Mouse (Mus musculus): ENCODE measurements around the gene Tuba4a. TPM values are rescaled to one million over a fixed set of nuclear protein-coding genes. Genes with fewer than 3 reads are reported as not detected.

Gene Tuba4a
- polyA plus RNA-seq, 1 experiment, result 132 TPM

GRCm38 (mm10) chr1:75192452-75192851 lies 27.2 kb downstream of the Tuba4a start:
- TF ChIP-seq CTCF (IDR thresholded peaks at IDR 0.05; ENCODE audit: extremely low read depth, insufficient read depth, insufficient read length, insufficient replicate concordance), result no peak
- no peak; the same call in 1 of the 2 replicates for TF ChIP-seq POLR2A (IDR thresholded peaks at IDR 0.05; ENCODE audit: low read depth, low read length)
- H3K27ac ChIP-seq (ENCODE audit: insufficient read depth, low read length), result peak overlapping the region; percentile 81
- peak in 1 of 2 experiments; percentile 40 for DNase-seq (ENCODE audit: low read depth in 1 of 2, low spot score in 2 of 2)
- H3K36me3 ChIP-seq (ENCODE audit: control insufficient read depth, insufficient read depth, low read length), result peaks cover 9% of the 10 kb centered on the region
- under 1% methylated on average over 19 of the region's 19 CpGs for WGBS
- no peaks in the 10 kb centered on the region for H3K27me3 ChIP-seq (ENCODE audit: control insufficient read depth, insufficient read depth, low read length)
- peak overlapping the region; percentile 97 for H3K4me3 ChIP-seq (ENCODE audit: extremely low read depth, insufficient read depth, insufficient read length)
- peaks cover 6% of the 10 kb centered on the region for H3K4me1 ChIP-seq (ENCODE audit: control insufficient read depth, insufficient read depth, insufficient read length)

- no peaks in the 10 kb centered on the region for H3K27me3 ChIP-seq (ENCODE audit: control insufficient read depth, insufficient read depth, low read length)
- peaks cover 6% of the 10 kb centered on the region for H3K4me1 ChIP-seq (ENCODE audit: control insufficient read depth, insufficient read depth, insufficient read length)
- WGBS, result 1% methylated on average over 56 of the region's 56 CpGs
- no peak; the same call in none of the 2 replicates for TF ChIP-seq POLR2A (IDR thresholded peaks at IDR 0.05; ENCODE audit: low read depth, low read length)
- no peak for TF ChIP-seq CTCF (IDR thresholded peaks at IDR 0.05; ENCODE audit: extremely low read depth, insufficient read depth, insufficient read length, insufficient replicate concordance)
- peak; percentile 92 to 93 for DNase-seq (ENCODE audit: low read depth in 1 of 2, low spot score in 2 of 2)
- peaks cover 10% of the 10 kb centered on the region for H3K36me3 ChIP-seq (ENCODE audit: control insufficient read depth, insufficient read depth, low read length)
- peak within 1 kb of the TSS; percentile 81 for H3K27ac ChIP-seq (ENCODE audit: insufficient read depth, low read length)
- H3K4me3 ChIP-seq (ENCODE audit: extremely low read depth, insufficient read depth, insufficient read length), result peak within 1 kb of the TSS; percentile 97
Observed at GRCm38 (mm10) chr1:75191622-75192402, 27.9 kb downstream of the Tuba4a start, which contains the start of the genes Ankzf1 and Atg9a. Gene Ankzf1 (plus strand): TSS chr1:75192151. Gene Atg9a (minus strand): TSS chr1:75192196.

- TF ChIP-seq CTCF (IDR thresholded peaks at IDR 0.05; ENCODE audit: extremely low read depth, insufficient read depth, insufficient read length, insufficient replicate concordance), result no peak
- no peak for TF ChIP-seq POLR2A (IDR thresholded peaks at IDR 0.05; ENCODE audit: low read depth, low read length)
- H3K27ac ChIP-seq (ENCODE audit: insufficient read depth, low read length), result peak overlapping the region; percentile 74; the same call in 1 of the 2 replicates
- DNase-seq (ENCODE audit: low read depth in 1 of 2, low spot score in 2 of 2), result no peak
- H3K27me3 ChIP-seq (ENCODE audit: control insufficient read depth, insufficient read depth, low read length), result no peaks in the 10 kb centered on the region
- H3K4me3 ChIP-seq (ENCODE audit: extremely low read depth, insufficient read depth, insufficient read length), result peak overlapping the region; percentile 97
- H3K4me1 ChIP-seq (ENCODE audit: control insufficient read depth, insufficient read depth, insufficient read length), result peaks cover 6% of the 10 kb centered on the region
- H3K36me3 ChIP-seq (ENCODE audit: control insufficient read depth, insufficient read depth, low read length), result peaks cover 10% of the 10 kb centered on the region
- 51% methylated on average over 5 of the region's 5 CpGs for WGBS
Observed at GRCm38 (mm10) chr1:75191258-75191621, 28.4 kb downstream of the Tuba4a start.

GRCm38 (mm10) chr1:75190577-75190976 lies 29.1 kb downstream of the Tuba4a start:
- no peak for DNase-seq (ENCODE audit: low read depth in 1 of 2, low spot score in 2 of 2)
- no peak overlapping the region for H3K4me3 ChIP-seq (ENCODE audit: extremely low read depth, insufficient read depth, insufficient read length)
- WGBS, result 76% methylated on average over 2 of the region's 2 CpGs
- peaks cover 6% of the 10 kb centered on the region for H3K4me1 ChIP-seq (ENCODE audit: control insufficient read depth, insufficient read depth, insufficient read length)
- H3K36me3 ChIP-seq (ENCODE audit: control insufficient read depth, insufficient read depth, low read length), result peaks cover 11% of the 10 kb centered on the region
- TF ChIP-seq POLR2A (IDR thresholded peaks at IDR 0.05; ENCODE audit: low read depth, low read length) (no peak), CTCF (IDR thresholded peaks at IDR 0.05; ENCODE audit: extremely low read depth, insufficient read depth, insufficient read length, insufficient replicate concordance) (no peak)
- H3K27me3 ChIP-seq (ENCODE audit: control insufficient read depth, insufficient read depth, low read length), result no peaks in the 10 kb centered on the region
- H3K27ac ChIP-seq (ENCODE audit: insufficient read depth, low read length), result no peak overlapping the region

GRCm38 (mm10) chr1:75187914-75188483 lies 31.7 kb downstream of the Tuba4a start:
- DNase-seq (ENCODE audit: low read depth in 1 of 2, low spot score in 2 of 2), result no peak
- Histone ChIP-seq H3K36me3 (ENCODE audit: control insufficient read depth, insufficient read depth, low read length) (peaks cover 19% of the 10 kb centered on the region), H3K4me1 (ENCODE audit: control insufficient read depth, insufficient read depth, insufficient read length) (peaks cover 6% of the 10 kb centered on the region), H3K4me3 (ENCODE audit: extremely low read depth, insufficient read depth, insufficient read length) (no peak overlapping the region), H3K27ac (ENCODE audit: insufficient read depth, low read length) (no peak overlapping the region), H3K27me3 (ENCODE audit: control insufficient read depth, insufficient read depth, low read length) (no peaks in the 10 kb centered on the region)
- WGBS, result 25% methylated on average over 2 of the region's 2 CpGs
- no peak for TF ChIP-seq POLR2A (IDR thresholded peaks at IDR 0.05; ENCODE audit: low read depth, low read length)

GRCm38 (mm10) chr1:75187126-75187525 lies 32.5 kb downstream of the Tuba4a start:
- Histone ChIP-seq H3K4me1 (ENCODE audit: control insufficient read depth, insufficient read depth, insufficient read length) (peaks cover 6% of the 10 kb centered on the region), H3K27ac (ENCODE audit: insufficient read depth, low read length) (no peak overlapping the region), H3K27me3 (ENCODE audit: control insufficient read depth, insufficient read depth, low read length) (no peaks in the 10 kb centered on the region), H3K36me3 (ENCODE audit: control insufficient read depth, insufficient read depth, low read length) (peaks cover 26% of the 10 kb centered on the region), H3K4me3 (ENCODE audit: extremely low read depth, insufficient read depth, insufficient read length) (no peak overlapping the region)
- no peak for DNase-seq (ENCODE audit: low read depth in 1 of 2, low spot score in 2 of 2)
- no peak for TF ChIP-seq POLR2A (IDR thresholded peaks at IDR 0.05; ENCODE audit: low read depth, low read length)
- TF ChIP-seq CTCF (IDR thresholded peaks at IDR 0.05; ENCODE audit: extremely low read depth, insufficient read depth, insufficient read length, insufficient replicate concordance), result no peak

- 98% methylated on average over 11 of the region's 11 CpGs for WGBS
Observed at GRCm38 (mm10) chr1:75185495-75185894, 34.2 kb downstream of the Tuba4a start.

More at GRCm38 (mm10) chr1:75185495-75185894, 34.2 kb downstream of the Tuba4a start:
- TF ChIP-seq POLR2A (IDR thresholded peaks at IDR 0.05; ENCODE audit: low read depth, low read length), result no peak
- no peak for TF ChIP-seq CTCF (IDR thresholded peaks at IDR 0.05; ENCODE audit: extremely low read depth, insufficient read depth, insufficient read length, insufficient replicate concordance)
- Histone ChIP-seq H3K27me3 (ENCODE audit: control insufficient read depth, insufficient read depth, low read length) (no peaks in the 10 kb centered on the region), H3K4me1 (ENCODE audit: control insufficient read depth, insufficient read depth, insufficient read length) (no peaks in the 10 kb centered on the region; the same call in 1 of the 2 replicates), H3K27ac (ENCODE audit: insufficient read depth, low read length) (no peak overlapping the region), H3K36me3 (ENCODE audit: control insufficient read depth, insufficient read depth, low read length) (peaks cover 26% of the 10 kb centered on the region), H3K4me3 (ENCODE audit: extremely low read depth, insufficient read depth, insufficient read length) (no peak overlapping the region)
- no peak for DNase-seq (ENCODE audit: low read depth in 1 of 2, low spot score in 2 of 2)
